Comparison of ENCODE assay signal across 12 mouse cellular contexts in the genomic region with DNA sequence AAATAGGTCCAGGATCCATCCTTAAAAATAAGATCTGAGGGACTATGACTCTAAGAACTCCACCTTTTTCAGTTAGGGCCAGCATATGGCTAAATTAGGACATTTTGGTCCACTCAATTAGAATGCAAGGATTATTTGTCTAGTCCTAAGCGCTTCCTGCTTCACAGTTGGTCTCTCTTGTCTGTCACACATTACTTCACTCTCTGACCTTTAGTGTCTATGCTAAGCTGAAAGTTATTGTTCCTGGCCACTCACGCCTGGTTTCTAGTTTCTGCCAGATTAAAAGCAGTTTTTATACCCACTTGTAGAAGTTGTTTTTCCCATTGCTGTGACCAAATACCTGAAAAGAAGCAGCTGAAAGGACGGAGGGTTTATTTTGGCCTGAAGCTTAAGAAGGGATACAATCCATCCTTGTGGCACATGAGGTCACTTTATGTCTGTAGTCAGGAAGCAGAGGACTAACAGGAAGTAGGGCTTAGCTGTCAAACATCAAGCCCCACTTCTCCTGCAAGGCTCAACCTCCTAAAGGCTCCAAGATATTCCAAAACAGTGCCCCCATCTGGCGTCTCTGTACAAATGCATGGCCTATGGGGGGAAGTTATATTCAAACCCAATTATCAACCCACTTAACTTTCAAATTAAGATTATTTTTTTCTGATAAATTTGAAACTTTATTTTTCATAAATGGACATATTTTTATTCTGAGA.
DNase-seq lines count a peak whose midpoint lies in the region; ATAC-seq and TF ChIP-seq lines count a peak whose summit lies in the region.
"Had no signal": no experiment of that assay in that cellular context is flagged by ENCODE, and none has a peak within 500 bp of the region (broad histone marks: within the 10 kb centered on the region; RNA-seq: fewer than 3 reads in every experiment).

No protein-coding gene starts in this region.

- no peak for DNase-seq in heart, adult 2 months
- DNase-seq in heart, embryonic 10.5 days (ENCODE audit: low spot score): no peak
- no peak for DNase-seq in midbrain, postnatal 0 days (ENCODE audit: low spot score)
- DNase-seq in brain, embryonic 14.5 days (ENCODE audit: low read depth): peak; percentile 19
- no peak for DNase-seq in gastrocnemius, postnatal 14 days
- no peak for DNase-seq in frontal cortex, adult 2 months (ENCODE audit: extremely low spot score in 1 of 2, low spot score in 1 of 2)
- DNase-seq: embryo, embryonic 11 days had no signal

- H3K27ac ChIP-seq in heart, adult 2 months: 0 out of 2 replicates have a peak overlapping the region, but pooled peaks have one; percentile 2
- no peak overlapping the region for H3K27ac ChIP-seq in heart, embryonic 10.5 days
- H3K27ac ChIP-seq in midbrain, postnatal 0 days (ENCODE audit: low read depth, low read length): no peak overlapping the region
- H3K27ac ChIP-seq in midbrain, embryonic 16.5 days (ENCODE audit: low read length): no peak overlapping the region
- H3K27ac ChIP-seq: limb, embryonic 13.5 days had no signal

- intact Hi-C loops in heart, adult 2 months (cut with DNase I): no loop called here
- intact Hi-C loops in gastrocnemius, postnatal 14 days (cut with DNase I; ENCODE audit: low total_unique reads): no loop called here

- no peak for TF ChIP-seq EP300 in heart, adult 2 months (IDR thresholded peaks at IDR 0.05; ENCODE audit: insufficient read depth, low read depth, low read length)

- TF ChIP-seq POLR2A in heart, adult 2 months (IDR thresholded peaks at IDR 0.05; ENCODE audit: insufficient read depth, low read depth, low read length): no peak
- no peak for TF ChIP-seq POLR2A in brain, embryonic 14.5 days (IDR thresholded peaks at IDR 0.05; ENCODE audit: borderline replicate concordance, extremely low read depth, insufficient read depth, insufficient read length, poor library complexity, severe bottlenecking)
- TF ChIP-seq POLR2A in myocyte (IDR thresholded peaks at IDR 0.05; ENCODE audit: insufficient read length, low read depth): no peak

- TF ChIP-seq CTCF in heart, adult 2 months (IDR thresholded peaks at IDR 0.05): peak; percentile 62
- TF ChIP-seq CTCF in midbrain, postnatal 0 days (IDR thresholded peaks at IDR 0.05): peak; percentile 34; the same call in 1 of the 2 replicates
- 0 out of 2 replicates have a peak, but pooled peaks have one; percentile 3 for TF ChIP-seq CTCF in brain, embryonic 14.5 days (IDR thresholded peaks at IDR 0.05; ENCODE audit: borderline replicate concordance, extremely low read depth, insufficient read depth, insufficient read length)

- 52% methylated on average over 4 of the region's 4 CpGs for WGBS in heart, adult 2 months
- 66% methylated on average over 4 of the region's 4 CpGs for WGBS in heart, embryonic 10.5 days
- WGBS in midbrain, postnatal 0 days: 43% methylated on average over 4 of the region's 4 CpGs
- WGBS in midbrain, embryonic 16.5 days: 49% methylated on average over 4 of the region's 4 CpGs

- no peak overlapping the region for H3ac ChIP-seq in myocyte (ENCODE audit: control insufficient read depth, insufficient read length)

- H3K9me3 ChIP-seq in heart, embryonic 10.5 days: no peaks in the 10 kb centered on the region
- H3K9me3 ChIP-seq in midbrain, postnatal 0 days (ENCODE audit: low read length): no peaks in the 10 kb centered on the region
- H3K9me3 ChIP-seq in midbrain, embryonic 16.5 days (replicated peaks; ENCODE audit: control insufficient read depth, low read length, poor library complexity, severe bottlenecking): no peaks in the 10 kb centered on the region
- H3K9me3 ChIP-seq: heart, embryonic 12.5 days; limb, embryonic 13.5 days had no signal

- no peaks in the 10 kb centered on the region for H3K36me3 ChIP-seq in heart, adult 2 months (ENCODE audit: control insufficient read depth, insufficient read depth, low read length)
- no peaks in the 10 kb centered on the region for H3K36me3 ChIP-seq in heart, embryonic 10.5 days
- no peaks in the 10 kb centered on the region for H3K36me3 ChIP-seq in midbrain, postnatal 0 days (ENCODE audit: insufficient read depth, low read length)
- no peaks in the 10 kb centered on the region for H3K36me3 ChIP-seq in midbrain, embryonic 16.5 days (ENCODE audit: control insufficient read depth, insufficient read depth, low read length)
- no peaks in the 10 kb centered on the region for H3K36me3 ChIP-seq in myocyte (ENCODE audit: control insufficient read depth, insufficient read depth)
- H3K36me3 ChIP-seq: heart, embryonic 12.5 days; limb, embryonic 13.5 days had no signal

- H3K9ac ChIP-seq in heart, adult 2 months (ENCODE audit: low read depth, low read length): no peak overlapping the region
- no peak overlapping the region for H3K9ac ChIP-seq in midbrain, postnatal 0 days (replicated peaks; ENCODE audit: low read length, poor library complexity, severe bottlenecking)
- no peak overlapping the region for H3K9ac ChIP-seq in midbrain, embryonic 16.5 days (ENCODE audit: low read depth, low read length)
- H3K9ac ChIP-seq: heart, embryonic 12.5 days; limb, embryonic 13.5 days had no signal

- H3K27me3 ChIP-seq in heart, adult 2 months (ENCODE audit: control insufficient read depth, insufficient read depth, low read length): no peaks in the 10 kb centered on the region
- H3K27me3 ChIP-seq in heart, embryonic 10.5 days (ENCODE audit: insufficient read depth, poor library complexity, severe bottlenecking): no peaks in the 10 kb centered on the region
- no peaks in the 10 kb centered on the region for H3K27me3 ChIP-seq in midbrain, postnatal 0 days (ENCODE audit: insufficient read depth, low read length)
- H3K27me3 ChIP-seq in midbrain, embryonic 16.5 days (ENCODE audit: control insufficient read depth, insufficient read depth, low read depth, low read length): no peaks in the 10 kb centered on the region
- H3K27me3 ChIP-seq in myocyte (ENCODE audit: control insufficient read depth, insufficient read depth, insufficient read length): no peaks in the 10 kb centered on the region
- H3K27me3 ChIP-seq: heart, embryonic 12.5 days had no signal

- H3K4me2 ChIP-seq in midbrain, postnatal 0 days (ENCODE audit: low read depth, low read length, poor library complexity, severe bottlenecking): no peak overlapping the region
- H3K4me2 ChIP-seq in midbrain, embryonic 16.5 days (ENCODE audit: low read length): no peak overlapping the region
- H3K4me2 ChIP-seq in myocyte (ENCODE audit: low read depth): no peak overlapping the region
- H3K4me2 ChIP-seq: heart, embryonic 12.5 days; limb, embryonic 13.5 days had no signal

- no peak overlapping the region for H3K4me3 ChIP-seq in heart, adult 2 months
- H3K4me3 ChIP-seq in heart, embryonic 10.5 days: no peak overlapping the region
- no peak overlapping the region for H3K4me3 ChIP-seq in midbrain, postnatal 0 days (ENCODE audit: low read depth, low read length)
- H3K4me3 ChIP-seq in midbrain, embryonic 16.5 days (ENCODE audit: low read depth, low read length): no peak overlapping the region
- H3K4me3 ChIP-seq in myocyte: no peak overlapping the region
- H3K4me3 ChIP-seq: heart, embryonic 12.5 days; limb, embryonic 13.5 days had no signal

- no peak for ATAC-seq in midbrain, postnatal 0 days (ENCODE audit: low FRiP score)
- ATAC-seq in midbrain, embryonic 16.5 days: no peak
- ATAC-seq: forebrain, embryonic 14.5 days had no signal

- H3K4me1 ChIP-seq in heart, adult 2 months (ENCODE audit: control insufficient read depth, insufficient read depth, low read length): no peaks in the 10 kb centered on the region; the same call in 1 of the 2 replicates
- H3K4me1 ChIP-seq in heart, embryonic 10.5 days: peaks cover 6% of the 10 kb centered on the region; the same call in 1 of the 2 replicates
- H3K4me1 ChIP-seq in midbrain, postnatal 0 days (ENCODE audit: insufficient read depth, low read length): no peaks in the 10 kb centered on the region
- no peaks in the 10 kb centered on the region for H3K4me1 ChIP-seq in midbrain, embryonic 16.5 days (ENCODE audit: control insufficient read depth, insufficient read depth, low read length)

- no peaks in the 10 kb centered on the region for H3K79me2 ChIP-seq in heart, adult 2 months (replicated peaks; ENCODE audit: control insufficient read depth, insufficient read depth, low read length)
- H3K79me2 ChIP-seq in myocyte (ENCODE audit: control insufficient read depth, insufficient read depth): no peaks in the 10 kb centered on the region

TF ChIP-seq in myocyte, 11 proteins besides CTCF, POLR2A, EP300 and RAD21:
- no peak for TF ChIP-seq TCF3 (IDR thresholded peaks at IDR 0.05; ENCODE audit: insufficient read length, low read depth)
- TF ChIP-seq MYOD1 (IDR thresholded peaks at IDR 0.05; ENCODE audit: control insufficient read depth in 1 of 3, insufficient read length in 2 of 3, low read depth in 2 of 3): peak in 2 of 3 experiments; percentile 3 to 13
- no peak for TF ChIP-seq MAX (IDR thresholded peaks at IDR 0.05; ENCODE audit: low read depth)

Comparison
In these comparisons a context has a peak if more than half of its experiments do, and no peak if none do; other contexts are left out.
1. CTCF ChIP-seq: peak in every context shown above with its lines; median percentile 62 in heart, adult 2 months; 34 in midbrain, postnatal 0 days; 3 in brain, embryonic 14.5 days.